Mouse (Mus musculus): ENCODE data around the gene Wdr82.

Gene Wdr82

GRCm38 (mm10) chr9:106170556-106171345 lies at the start of gene Wdr82:
TSS of gene Wdr82 (plus strand) at chr9:106170928.
- DNase-seq (ENCODE audit: low spot score in 2 of 2) = peak; percentile 77 to 85

GRCm38 (mm10) chr9:106123599-106123998 lies 47.1 kb upstream of the Wdr82 start:
- no peak for DNase-seq (ENCODE audit: low spot score in 2 of 2)

DNA sequence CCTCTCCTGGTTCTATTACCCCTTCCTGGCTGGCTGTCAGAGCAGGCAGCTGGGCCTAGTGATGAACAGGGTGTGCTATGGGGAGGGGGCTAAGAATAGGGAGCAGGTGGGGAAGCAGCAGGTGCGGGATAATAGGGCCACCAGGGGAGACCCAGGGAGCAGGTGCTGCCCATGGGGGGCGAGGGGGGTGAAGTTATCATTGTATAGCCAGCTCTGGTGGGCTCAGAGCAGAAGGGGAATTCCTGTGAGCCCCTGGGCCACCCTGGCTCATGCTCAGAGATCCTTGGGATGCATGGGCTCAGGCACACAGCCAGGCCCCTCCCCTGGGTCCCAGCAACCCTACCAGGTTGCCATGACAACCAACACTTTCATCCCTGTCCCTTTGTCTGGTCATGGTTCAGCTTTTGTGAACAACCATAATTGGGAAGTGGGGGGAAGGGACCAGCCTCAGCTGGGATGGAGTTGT lies 43.9 kb upstream of the Wdr82 start:
- no peak for DNase-seq (ENCODE audit: low spot score in 2 of 2)

DNA sequence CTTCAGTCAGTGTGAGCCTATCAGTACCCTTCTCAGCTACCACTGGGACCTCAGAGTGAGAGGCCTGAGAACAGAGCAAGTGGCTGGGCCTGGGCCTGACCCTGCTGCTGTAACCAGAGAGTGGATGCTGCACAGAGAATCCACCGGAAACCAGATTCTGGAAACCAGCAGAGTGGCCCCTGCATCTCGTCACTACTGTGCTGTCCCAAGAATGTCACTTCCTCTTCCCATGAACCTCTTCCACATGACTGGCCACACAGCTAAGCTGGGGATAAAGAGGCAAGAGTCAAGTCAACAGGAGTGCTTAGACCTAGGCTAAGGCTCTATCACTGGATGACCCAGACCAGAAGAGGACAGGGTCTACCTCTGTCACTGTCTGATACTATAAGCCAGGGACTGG lies 41.7 kb upstream of the Wdr82 start:
- DNase-seq (ENCODE audit: low spot score in 2 of 2) = no peak

DNA sequence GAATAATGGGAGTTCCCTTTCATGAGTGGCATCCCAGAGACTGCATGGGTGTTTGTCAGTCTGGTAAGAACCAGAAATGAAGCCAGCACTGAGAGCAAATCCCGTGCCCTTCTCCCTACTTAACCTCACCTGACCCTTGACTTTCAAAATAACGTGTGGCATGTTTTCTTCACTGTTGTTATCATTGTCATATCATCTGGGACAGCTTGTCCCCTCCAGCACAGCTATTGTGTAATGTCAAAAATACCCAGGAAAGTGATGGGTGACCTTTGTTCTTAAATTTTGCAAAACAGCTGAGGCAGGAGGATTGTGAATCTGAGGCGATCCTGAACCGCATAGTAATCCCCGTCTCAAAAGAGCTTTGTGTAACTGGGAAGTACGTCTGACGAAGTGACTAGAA lies 40.5 kb upstream of the Wdr82 start:
- DNase-seq (ENCODE audit: low spot score in 2 of 2) = no peak

DNA sequence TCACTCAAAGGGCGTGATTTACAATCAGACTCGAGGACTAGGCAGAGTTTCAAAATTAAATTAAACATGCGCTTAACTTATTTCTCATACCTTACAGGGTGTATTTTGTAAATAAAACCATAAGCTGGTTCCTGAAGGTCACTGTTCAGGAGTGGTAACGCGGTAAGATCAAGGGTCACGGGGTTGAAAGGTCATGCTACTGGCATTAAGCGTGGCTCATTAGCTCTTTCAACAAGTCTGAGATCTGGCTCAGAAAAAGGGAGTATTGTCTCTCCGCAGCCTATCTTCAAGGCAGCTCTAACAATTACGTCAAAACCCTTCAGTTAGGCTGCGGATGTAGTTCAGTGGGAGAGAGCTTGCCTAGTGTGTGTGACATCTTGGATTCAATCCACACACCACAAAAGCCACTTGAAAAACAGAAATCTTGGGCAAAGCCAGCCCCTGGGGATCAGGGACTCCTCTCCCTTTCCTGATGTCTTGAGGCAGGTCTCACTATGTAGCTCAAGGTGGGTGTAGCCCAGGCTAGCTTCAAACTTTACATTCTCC lies 33.0 kb upstream of the Wdr82 start:
- no peak for DNase-seq (ENCODE audit: low spot score in 2 of 2)

GRCm38 (mm10) chr9:106139763-106140162 lies 31.0 kb upstream of the Wdr82 start:
- no peak for DNase-seq (ENCODE audit: low spot score in 2 of 2)

GRCm38 (mm10) chr9:106141955-106142354 lies 28.8 kb upstream of the Wdr82 start:
- DNase-seq (ENCODE audit: low spot score in 2 of 2) = no peak

DNA sequence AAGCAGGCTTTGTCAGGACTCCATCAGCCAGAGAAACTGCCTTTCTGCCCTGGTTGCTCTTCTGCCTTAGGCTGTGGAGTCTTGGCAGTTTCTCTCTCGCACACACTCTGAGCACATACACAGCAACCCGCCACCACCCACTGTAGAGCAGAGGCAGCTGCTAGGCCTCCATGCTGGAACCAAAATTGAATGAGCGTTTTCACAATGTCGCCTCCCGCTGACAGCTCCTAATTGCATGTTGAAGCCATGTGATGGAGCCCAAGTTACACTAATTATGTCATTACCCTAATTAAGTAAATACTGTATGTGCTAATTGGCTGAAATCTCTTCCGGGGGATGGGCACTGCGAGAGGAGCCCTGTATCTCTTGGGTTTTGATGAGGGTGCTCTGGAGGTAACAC lies 26.6 kb upstream of the Wdr82 start:
- DNase-seq (ENCODE audit: low spot score in 2 of 2) = no peak

DNA sequence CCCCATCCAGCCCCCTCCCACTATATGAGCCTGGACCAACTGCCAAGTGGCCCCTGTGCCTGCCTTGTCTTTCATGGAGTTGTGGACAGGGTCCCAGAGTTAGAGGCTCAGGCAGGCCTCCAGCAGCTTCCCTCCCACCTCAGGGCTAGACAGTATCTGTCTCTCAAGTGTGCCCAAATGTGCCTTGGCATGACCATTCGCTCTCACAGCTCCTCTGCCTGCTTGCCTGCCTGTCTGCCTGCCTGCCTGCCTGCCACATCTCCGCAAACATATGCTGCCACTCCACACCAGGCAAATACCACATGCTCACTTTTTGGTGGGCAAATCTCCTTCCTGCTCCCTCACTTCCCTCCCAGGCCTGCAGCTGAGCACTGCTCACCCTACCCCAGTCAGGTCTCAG lies 25.1 kb upstream of the Wdr82 start:
- no peak for DNase-seq (ENCODE audit: low spot score in 2 of 2)

DNA sequence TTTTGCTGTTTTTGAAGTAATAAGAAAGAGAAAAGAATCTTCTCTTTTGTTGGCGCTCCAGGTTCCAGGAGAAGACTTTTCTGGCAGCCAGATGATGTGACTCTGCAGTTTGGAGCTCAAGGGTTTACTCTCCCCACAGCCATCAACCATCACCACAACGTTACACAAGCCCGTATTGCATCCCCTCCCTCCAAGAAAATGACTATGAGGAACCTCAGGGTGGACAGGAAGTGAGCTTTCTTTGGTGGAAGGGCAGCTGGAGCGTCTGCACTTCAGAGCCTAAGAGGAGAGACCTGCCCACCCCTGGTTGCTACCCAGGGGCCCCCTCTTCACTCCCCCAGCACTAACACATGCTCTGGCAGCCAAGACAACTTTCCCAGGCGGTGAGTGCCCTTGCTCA lies 23.4 kb upstream of the Wdr82 start:
- no peak for DNase-seq (ENCODE audit: low spot score in 2 of 2)

DNA sequence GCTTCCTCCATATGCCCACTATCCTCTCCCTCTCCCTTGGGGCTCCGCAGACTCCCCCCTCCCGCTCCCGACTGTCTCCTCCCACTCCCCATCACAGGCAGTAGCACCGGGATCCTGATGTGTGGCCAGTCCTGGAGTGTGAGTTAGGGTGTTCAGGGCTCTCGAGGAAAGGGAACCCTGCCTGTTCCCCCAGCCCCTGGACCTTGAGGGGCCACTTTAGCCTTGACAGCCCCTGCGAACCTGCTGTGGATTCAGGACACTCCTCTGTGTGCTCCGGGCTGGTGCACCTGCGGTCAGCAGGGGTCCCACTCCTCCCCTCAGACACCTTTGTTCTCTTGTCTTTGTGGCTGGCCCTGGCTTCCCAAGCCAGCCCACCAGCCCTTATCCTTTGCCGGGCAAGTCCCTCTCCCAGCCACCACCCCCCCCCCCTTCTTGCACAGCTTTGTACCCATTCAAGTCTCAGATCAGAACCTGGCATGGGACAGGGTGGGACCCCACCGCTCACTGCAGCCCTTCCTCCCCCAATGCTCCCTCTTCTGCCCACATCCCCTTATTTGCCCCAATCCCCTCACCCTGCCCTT lies 22.8 kb upstream of the Wdr82 start:
- DNase-seq (ENCODE audit: low spot score in 2 of 2) = no peak

DNA sequence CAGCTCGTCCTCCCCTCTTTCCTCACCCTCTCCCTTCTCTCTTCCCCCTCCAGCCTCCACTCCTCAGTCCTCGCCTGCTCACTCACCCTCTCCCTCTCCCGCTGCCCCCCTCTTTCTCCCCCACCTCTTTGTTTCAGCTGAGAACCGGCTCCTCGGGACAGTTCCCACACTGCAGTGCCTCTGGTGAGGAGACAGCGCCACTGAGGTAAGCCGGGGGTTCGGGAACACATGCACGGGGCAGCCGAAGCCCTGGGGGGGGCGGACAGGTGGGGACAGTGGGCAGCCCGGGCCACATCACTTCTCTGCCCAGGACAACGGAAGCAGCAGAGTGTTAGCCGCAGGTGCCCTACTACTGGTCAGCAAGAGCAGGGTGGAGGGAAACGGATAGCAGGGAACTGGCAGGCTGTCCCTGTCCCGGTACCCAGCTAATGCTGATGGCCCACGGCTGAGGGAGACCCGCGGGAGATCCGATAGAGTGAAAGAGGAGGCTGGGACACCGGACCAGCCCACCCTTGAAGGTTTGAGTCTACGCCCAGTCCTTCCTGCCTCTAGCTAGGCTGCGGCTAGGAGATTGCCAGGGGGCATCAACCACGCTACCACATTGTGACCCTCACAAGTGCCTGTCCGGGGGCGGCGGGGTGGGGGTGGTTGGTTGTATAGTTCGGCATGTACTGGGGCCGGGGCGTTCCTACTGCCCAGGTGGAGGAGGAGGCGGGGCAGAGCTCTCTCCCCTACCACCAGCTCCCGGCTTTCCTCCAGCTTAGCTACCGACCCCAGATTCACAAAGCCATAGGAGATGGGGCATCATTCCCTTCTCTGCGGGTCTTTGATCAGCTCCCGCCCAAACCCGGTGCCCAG lies 22.0 kb upstream of the Wdr82 start:
- no peak for DNase-seq (ENCODE audit: low spot score in 2 of 2)

DNA sequence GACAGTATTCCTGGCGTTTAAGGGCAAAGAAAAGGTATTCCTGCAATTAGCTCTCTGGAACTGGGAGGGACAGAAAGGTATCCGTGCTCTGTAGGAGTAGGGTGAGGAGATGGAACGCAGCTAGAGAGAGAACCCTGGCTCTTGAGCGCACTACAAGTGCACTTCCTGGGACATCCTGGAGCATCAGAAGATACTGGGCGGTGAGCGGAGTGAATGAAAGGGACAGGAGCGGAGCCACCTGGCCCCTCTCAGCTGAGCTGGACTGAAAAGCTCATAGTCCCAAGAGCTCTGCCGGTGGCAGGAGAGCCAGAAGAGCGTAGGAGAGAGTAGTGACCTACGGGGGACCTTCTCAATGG lies 21.4 kb upstream of the Wdr82 start:
- DNase-seq (ENCODE audit: low spot score in 2 of 2) = no peak

DNA sequence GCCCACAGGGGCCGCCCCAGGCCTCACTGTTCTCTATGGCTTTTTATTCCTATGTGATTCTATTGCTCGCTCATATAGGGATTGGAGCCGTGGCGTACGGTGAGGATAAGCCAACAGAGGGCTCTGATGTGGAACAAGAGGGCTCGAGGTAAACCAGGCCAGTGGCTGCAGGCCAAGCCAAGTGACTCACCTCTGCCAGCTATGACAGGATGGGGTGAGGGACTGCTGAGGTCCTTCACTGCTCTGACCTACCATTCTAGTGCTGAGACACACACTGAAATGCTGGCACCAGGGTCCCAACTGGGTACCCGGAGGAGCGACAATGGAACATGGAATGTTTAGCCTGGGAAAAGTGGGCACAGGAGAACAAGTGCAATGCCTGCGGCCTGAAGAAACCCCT lies 16.6 kb upstream of the Wdr82 start:
- DNase-seq (ENCODE audit: low spot score in 2 of 2) = no peak

GRCm38 (mm10) chr9:106156419-106156818 lies 14.3 kb upstream of the Wdr82 start:
- no peak for DNase-seq (ENCODE audit: low spot score in 2 of 2)

DNA sequence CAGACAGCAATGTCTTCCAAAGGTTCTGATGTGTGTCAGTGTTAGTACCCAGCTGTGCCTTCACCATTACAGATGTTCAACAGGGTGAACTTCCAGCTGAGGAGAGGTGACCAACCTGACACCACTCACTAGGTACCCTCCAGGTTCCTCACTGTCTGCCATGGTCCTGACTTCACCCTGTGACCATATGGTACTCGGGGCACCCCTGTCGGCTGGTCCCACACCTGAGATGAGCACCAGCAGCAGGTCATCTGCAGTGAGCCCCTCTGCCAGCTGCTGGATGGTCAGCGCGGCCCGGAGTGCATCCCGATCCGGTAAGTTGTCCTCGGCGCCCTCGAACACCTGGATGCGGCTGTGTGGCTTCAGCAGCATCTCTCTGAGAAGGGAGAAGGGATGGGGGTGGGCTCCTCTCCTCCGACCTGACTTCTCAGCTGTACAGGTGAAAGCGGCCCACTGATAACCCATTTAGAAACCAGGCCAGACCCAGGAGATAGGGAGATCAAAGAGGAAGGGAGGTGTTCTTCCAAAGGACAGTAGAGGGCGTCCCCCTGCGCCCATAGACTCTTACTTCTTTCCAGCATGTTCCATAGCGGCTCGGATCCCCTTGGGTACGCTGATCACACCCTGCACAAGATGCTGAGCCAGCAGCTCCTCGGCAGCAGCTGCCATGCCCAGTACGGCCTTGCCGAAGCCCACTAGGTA lies 13.7 kb upstream of the Wdr82 start:
- DNase-seq (ENCODE audit: low spot score in 2 of 2) = no peak

DNA sequence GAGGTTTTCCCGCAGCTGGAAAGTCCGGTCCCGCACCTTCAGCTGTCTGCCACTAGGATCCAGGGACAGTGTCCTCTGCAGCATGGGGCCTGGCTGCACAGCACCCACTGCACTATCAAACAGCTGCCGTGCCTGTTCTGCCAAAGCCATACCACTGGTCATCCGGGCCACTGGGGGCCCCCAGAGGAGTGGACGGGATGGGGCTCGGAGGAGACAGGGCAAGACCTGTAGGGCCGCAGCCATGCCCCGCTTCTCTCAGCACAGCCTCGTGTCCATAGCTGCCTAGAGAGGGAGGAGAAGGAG lies 13.2 kb upstream of the Wdr82 start:
- DNase-seq (ENCODE audit: low spot score in 2 of 2) = no peak

- DNase-seq (ENCODE audit: low spot score in 2 of 2) = no peak
Measured at GRCm38 (mm10) chr9:106158037-106158491, 12.7 kb upstream of the Wdr82 start, which contains the start of gene Glyctk. TSS of gene Glyctk (minus strand) at chr9:106158138.

DNA sequence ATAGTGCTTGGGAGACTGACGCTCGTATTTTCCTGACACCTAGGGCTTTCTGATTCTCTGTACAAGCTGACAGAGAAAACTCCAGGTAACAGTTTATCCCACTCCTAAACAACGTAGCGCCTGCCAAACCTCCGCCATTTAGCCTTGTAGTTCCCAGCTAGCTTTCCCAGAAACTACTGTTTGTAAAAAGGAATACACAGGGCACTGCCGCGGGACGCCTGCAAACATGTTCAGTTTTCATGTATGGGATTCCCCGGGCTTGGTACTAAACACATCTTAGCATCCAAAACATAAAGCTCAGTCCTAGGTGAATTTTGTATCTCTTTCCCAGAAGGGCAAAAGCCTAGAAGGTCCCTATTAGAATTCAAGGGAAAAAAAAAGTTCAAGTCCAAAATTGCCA lies 11.5 kb upstream of the Wdr82 start:
- DNase-seq (ENCODE audit: low spot score in 2 of 2) = no peak

DNA sequence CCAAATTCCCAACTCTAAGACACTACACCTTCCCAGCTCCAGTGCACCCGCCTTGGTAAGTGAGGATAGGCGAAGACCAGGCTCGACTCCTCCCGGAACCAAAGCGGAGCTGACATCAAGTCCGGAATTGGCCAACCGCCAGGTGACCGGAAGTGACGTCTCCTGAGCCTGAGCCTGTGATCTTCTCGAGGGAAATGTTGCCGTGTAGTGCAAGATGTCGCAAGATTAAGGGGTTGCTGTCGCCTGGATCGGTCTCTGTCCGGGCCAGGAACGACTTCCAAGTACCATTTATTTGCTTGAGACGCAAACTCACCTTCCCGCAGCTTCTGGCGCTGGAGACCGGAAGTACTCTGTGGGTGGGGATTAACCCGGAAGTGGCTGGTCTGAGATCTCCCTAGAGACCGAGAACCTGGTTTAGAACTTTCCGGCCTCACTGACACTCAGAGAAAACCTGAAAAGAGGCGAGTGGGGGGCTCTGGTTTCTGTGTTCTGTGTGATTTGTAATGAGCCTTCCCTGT lies 10.9 kb upstream of the Wdr82 start:
- DNase-seq (ENCODE audit: low spot score in 2 of 2) = peak; percentile 92 to 95

DNA sequence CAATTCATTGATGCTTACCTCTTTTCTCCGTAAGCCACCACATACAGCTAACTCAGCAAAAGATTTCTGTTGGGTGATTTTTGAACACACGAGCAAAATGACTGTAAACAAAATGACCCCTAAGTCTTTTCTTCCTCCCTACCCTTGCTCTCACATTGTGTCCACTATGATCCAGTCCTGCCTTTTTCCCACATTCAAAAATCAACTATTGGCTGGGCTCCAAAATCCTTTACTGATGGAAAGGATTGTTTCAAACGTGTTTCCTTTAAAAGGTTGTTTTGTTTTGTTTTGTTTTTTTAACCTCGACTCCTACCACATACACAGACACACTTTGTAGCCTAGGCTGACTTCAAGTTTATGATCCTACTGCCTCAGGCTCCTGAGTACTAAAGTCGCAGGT lies 10.3 kb upstream of the Wdr82 start:
- DNase-seq (ENCODE audit: low spot score in 2 of 2) = no peak
